10 mouse cellular contexts compared by ENCODE assay signal in the genomic region with DNA sequence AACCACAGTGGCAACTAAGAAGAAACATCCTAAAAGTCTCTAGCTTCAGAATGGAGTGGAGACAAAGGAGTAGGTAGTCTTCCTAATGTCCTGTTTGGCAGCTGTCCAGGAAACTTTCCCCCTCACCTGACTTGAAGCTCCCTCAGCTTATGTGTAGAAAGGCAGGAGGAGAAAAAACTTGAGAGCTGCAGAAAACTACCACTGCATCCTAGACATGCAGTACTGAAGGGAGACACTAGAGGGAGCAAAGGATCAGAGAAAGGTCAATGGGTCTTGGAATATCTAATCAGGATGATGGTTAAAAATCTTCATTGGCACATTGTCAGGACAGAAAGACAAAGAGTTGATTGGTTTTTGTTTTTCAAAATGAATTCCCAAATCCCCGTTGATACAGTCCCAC. TPM values are rescaled to one million over a fixed set of nuclear protein-coding genes. Genes with fewer than 3 reads are reported as not detected.
DNase-seq lines count a peak whose midpoint lies in the region; ATAC-seq and TF ChIP-seq lines count a peak whose summit lies in the region.
"Had no signal": no experiment of that assay in that cellular context is flagged by ENCODE, and none has a peak within 500 bp of the region (broad histone marks: within the 10 kb centered on the region; RNA-seq: fewer than 3 reads in every experiment).

No protein-coding gene starts in this region.

- TF ChIP-seq CTCF in kidney, adult 2 months (conservative IDR thresholded peaks at IDR 0.05; ENCODE audit: insufficient read depth, insufficient read length, low read depth, low read length): no peak; the same call in 1 of the 2 replicates

- peak; percentile 34 for DNase-seq in kidney, adult 2 months
- DNase-seq in kidney, adult 18-20 months: no peak
- DNase-seq in A20 (ENCODE audit: low read depth, low spot score) (peak; percentile 6), ES-CJ7 (ENCODE audit: low read depth, low spot score) (peak; percentile 54)
- DNase-seq in cerebellum, adult 8-10 months: peak; percentile 56
- peak; percentile 64 for DNase-seq in induced T-regulatory cell, adult 2 months (ENCODE audit: low read depth)
- no peak for DNase-seq in urinary bladder, postnatal 36 days (ENCODE audit: low spot score in 2 of 2)

- no peak overlapping the region for H3K4me2 ChIP-seq in neural tube, embryonic 13.5 days
- H3K4me2 ChIP-seq: embryonic facial prominence, embryonic 12.5 days; neural tube, embryonic 12.5 days had no signal

- H3K27ac ChIP-seq in kidney, adult 2 months (ENCODE audit: insufficient read depth, low read depth, low read length): no peak overlapping the region
- no peak overlapping the region for H3K27ac ChIP-seq in neural tube, embryonic 13.5 days (replicated peaks)
- H3K27ac ChIP-seq: embryonic facial prominence, embryonic 12.5 days; neural tube, embryonic 12.5 days had no signal

- H3K36me3 ChIP-seq in kidney, adult 2 months (ENCODE audit: control insufficient read depth, insufficient read depth, low read length): no peaks in the 10 kb centered on the region
- peaks cover 21% of the 10 kb centered on the region for H3K36me3 ChIP-seq in neural tube, embryonic 13.5 days
- H3K36me3 ChIP-seq: embryonic facial prominence, embryonic 12.5 days had no signal

- 0 out of 2 replicates have a peak, but pooled peaks have one; percentile 15 for ATAC-seq in neural tube, embryonic 13.5 days (ENCODE audit: low read depth)

- no peaks in the 10 kb centered on the region for H3K27me3 ChIP-seq in kidney, adult 2 months (replicated peaks; ENCODE audit: control insufficient read depth, insufficient read depth, low read length)
- no peaks in the 10 kb centered on the region; the same call in 1 of the 2 replicates for H3K27me3 ChIP-seq in neural tube, embryonic 13.5 days
- H3K27me3 ChIP-seq: embryonic facial prominence, embryonic 12.5 days; neural tube, embryonic 12.5 days had no signal

- no peak for TF ChIP-seq POLR2A in kidney, adult 2 months (IDR thresholded peaks at IDR 0.05; ENCODE audit: low read depth, low read length)

- no peaks in the 10 kb centered on the region for H3K9me3 ChIP-seq in neural tube, embryonic 13.5 days
- H3K9me3 ChIP-seq: embryonic facial prominence, embryonic 12.5 days; neural tube, embryonic 12.5 days had no signal

- no peaks in the 10 kb centered on the region for H3K4me1 ChIP-seq in kidney, adult 2 months (ENCODE audit: control insufficient read depth, insufficient read depth, low read length)
- no peaks in the 10 kb centered on the region for H3K4me1 ChIP-seq in neural tube, embryonic 13.5 days (replicated peaks)
- H3K4me1 ChIP-seq: embryonic facial prominence, embryonic 12.5 days; neural tube, embryonic 12.5 days had no signal

- no peak overlapping the region for H3K4me3 ChIP-seq in kidney, adult 2 months (ENCODE audit: insufficient read depth, low read depth, low read length)
- no peak overlapping the region for H3K4me3 ChIP-seq in neural tube, embryonic 13.5 days
- H3K4me3 ChIP-seq: embryonic facial prominence, embryonic 12.5 days; neural tube, embryonic 12.5 days had no signal

- H3K9ac ChIP-seq in neural tube, embryonic 13.5 days: no peak overlapping the region
- H3K9ac ChIP-seq: embryonic facial prominence, embryonic 12.5 days; neural tube, embryonic 12.5 days had no signal

- WGBS in kidney, adult 2 months: 0% methylated on average over 1 of the region's 1 CpGs
- WGBS in neural tube, embryonic 13.5 days: 13% methylated on average over 1 of the region's 1 CpGs

RNA-seq across cellular contexts. Expression of a gene that starts 8.4 kb away (rescaled TPM):
- polyA plus RNA-seq in kidney, adult 2 months (2012; rRNA removed): 2.2 and 3.3 TPM in 2 replicates
- 106 TPM in 2 replicates for polyA plus RNA-seq in neural tube, embryonic 13.5 days (2015; fragmentation: Nextera tagmentation; extraction: Ambion mirVana)

RNA-seq across cellular contexts. Expression of a gene that starts 33.1 kb away (rescaled TPM):
- polyA plus RNA-seq in kidney, adult 2 months (2012; rRNA removed): 1.3 and 1.7 TPM in 2 replicates
- polyA plus RNA-seq in neural tube, embryonic 13.5 days (2015; fragmentation: Nextera tagmentation; extraction: Ambion mirVana): 113 and 127 TPM in 2 replicates

Comparison
In these comparisons a context has a peak if more than half of its experiments do, and no peak if none do; other contexts are left out.
1. DNase-seq: peak in kidney, adult 2 months (single experiment), A20 (single experiment), ES-CJ7 (single experiment), cerebellum, adult 8-10 months (single experiment) and induced T-regulatory cell, adult 2 months (single experiment); none in kidney, adult 18-20 months (single experiment) and urinary bladder, postnatal 36 days (0 of 2).
2. RNA of a gene that starts 8.4 kb away (polyA plus RNA-seq): 106 TPM in neural tube, embryonic 13.5 days; 2.2 to 3.3 TPM in kidney, adult 2 months; every median in the first group is over 10 times any median in the second.
3. RNA of a gene that starts 33.1 kb away (polyA plus RNA-seq): 113 to 127 TPM in neural tube, embryonic 13.5 days; 1.3 to 1.7 TPM in kidney, adult 2 months; every median in the first group is over 10 times any median in the second.